Mouse (Mus musculus) cerebellum, adult (tissue): ENCODE measurements around the gene Lsm14b.
A peak's percentile ranks its signal among the peaks of the same experiment; 100 is the strongest.

Source experiments
- ATAC-seq: cut with Nextera tagmentation; 2 replicates; pipeline ENCODE4 v1.9.2; 2017; ENCODE audit warnings: mild to moderate bottlenecking, moderate library complexity, mixed read lengths; ENCODE audit not compliant: insufficient number of reproducible peaks, low FRiP score, low TSS enrichment

Lsm14b gene

GRCm38 (mm10) chr2:180024401-180025098, at the start of gene Lsm14b:
Lsm14b (plus strand) TSS chr2:180024987.
- ATAC-seq, result peak; percentile 80

GRCm38 (mm10) chr2:179975851-179976250, 48.9 kb upstream of the Lsm14b start:
- no peak for ATAC-seq

DNA sequence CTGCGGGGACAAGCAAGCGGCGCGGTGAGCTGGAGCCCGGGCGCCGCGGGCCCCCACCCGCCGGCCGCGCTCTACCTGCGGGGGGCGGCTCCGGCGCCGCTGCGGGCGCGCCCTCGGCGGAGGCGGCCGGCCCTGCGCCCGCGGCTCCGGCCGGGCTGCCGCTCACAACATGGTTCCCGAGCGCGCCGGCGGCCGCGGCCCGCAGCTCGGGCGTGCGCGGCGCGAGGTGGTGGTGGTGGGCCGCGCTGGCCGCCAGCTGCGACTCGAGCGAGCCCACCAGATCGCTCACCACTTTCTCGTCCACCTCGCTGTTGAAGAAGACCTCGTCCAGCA, 48.5 kb upstream of the Lsm14b start:
- 0 out of 2 replicates have a peak, but pooled peaks have one; percentile 20 for ATAC-seq

DNA sequence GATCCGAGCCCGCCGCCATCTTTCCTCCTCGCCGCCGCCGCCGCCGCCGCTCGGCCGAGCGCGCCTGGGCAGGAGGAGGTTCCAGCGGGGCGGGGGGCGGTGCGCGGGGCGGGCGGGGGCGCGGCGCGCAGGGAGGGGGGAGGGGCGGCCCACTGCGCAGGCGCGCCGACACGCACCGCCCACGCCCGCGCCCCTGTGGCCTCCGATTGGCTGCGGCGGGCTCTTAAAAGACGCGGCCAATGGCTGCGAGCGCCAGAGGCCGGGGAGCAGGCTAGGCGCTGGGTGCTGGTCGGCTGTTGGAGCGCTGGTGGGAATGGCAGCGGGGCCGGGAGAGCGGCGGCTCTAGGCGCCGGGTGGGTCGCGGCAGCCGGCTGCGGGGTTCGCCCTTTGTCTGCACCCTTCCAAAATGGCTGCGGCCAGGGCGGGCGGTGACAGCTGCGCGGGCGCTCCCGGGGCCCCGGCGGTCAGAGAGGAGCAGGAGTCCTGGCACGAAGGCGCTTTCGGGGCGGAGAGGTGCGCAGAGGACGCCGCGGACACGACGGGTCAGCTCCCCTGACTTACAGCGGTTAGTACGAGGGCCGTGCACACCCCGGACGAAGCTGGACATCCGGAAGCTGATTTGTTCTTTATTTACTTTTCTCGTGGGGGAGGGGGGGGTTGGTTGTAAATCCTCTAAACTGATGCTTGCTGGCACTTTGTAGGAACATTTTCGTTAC, 48.0 kb upstream of the Lsm14b start, which contains the start of gene Taf4:
Gene Taf4, minus strand, starts transcription at position 19 of the 716 bp plus-strand sequence.
- ATAC-seq, result peak; percentile 60

DNA sequence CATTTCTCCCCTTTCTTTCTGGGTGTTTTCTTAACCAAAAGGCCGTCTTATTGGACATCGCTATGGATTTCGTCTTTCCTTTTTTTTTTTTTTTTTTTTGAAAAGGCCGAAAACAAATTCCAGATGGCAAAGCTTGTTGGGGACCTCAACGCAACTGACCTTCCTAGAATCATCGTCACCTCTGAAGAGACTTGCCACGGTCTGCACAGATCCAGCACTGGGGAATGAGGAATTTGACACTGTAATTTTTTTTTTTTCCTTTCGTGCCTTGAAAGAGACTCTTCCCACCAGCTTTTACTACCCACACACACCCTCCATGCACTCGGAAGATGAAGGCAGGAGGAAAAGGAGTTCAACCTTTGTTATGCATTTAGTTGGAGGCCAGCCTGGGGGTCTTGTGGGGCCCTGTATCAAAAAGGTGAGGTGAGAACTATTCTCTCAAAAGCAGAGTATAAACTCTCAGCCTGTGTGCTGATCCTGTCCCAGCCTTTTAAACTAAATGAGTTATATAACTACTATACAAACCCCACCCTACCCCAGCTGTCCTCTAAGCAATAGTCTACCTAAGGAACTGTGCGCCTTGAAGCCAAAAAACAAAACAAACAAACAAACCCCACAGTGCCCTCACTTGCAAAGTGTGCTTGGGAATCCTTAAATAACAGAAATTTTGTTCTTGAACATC, 47.3 kb upstream of the Lsm14b start:
- ATAC-seq, result no peak

DNA sequence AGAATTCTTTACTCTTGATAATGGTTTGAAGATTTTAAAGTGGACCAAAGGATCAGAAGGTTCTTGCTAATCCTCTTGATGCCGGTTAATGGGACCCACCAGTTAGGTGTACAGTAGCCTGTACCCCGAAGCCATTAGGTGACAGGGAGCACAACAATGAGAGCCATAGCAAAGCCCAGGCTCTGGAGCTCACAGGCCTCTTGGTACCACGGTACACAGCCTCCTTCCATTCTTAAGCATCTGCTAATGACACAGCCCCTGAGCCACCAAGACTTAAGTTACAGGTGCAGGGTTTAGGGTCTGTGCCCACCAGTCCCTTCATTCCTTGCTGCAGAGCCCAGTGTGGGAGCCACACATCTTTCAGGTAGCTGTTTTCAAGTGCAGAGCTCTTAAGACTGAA, 46.5 kb upstream of the Lsm14b start:
- no peak for ATAC-seq

DNA sequence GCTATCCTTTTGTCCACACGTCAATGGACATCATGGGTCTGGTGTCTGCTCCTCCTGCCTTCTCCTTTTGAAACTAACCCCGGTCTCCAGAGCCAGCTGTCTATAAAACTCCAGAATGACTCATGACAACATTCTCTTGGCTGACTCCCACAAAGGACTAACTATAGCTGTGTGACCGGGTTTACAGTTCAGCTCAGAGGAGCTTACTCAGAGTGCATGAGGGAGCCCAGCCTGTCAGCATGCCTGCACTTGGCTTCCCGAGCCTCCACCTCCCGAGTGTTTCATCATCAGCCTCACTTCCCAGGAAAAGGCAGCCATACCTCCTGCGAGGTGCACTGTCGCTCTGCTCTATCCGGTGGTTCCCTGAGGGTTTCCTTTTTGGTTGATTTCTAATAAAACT, 45.0 kb upstream of the Lsm14b start:
- ATAC-seq, result no peak

DNA sequence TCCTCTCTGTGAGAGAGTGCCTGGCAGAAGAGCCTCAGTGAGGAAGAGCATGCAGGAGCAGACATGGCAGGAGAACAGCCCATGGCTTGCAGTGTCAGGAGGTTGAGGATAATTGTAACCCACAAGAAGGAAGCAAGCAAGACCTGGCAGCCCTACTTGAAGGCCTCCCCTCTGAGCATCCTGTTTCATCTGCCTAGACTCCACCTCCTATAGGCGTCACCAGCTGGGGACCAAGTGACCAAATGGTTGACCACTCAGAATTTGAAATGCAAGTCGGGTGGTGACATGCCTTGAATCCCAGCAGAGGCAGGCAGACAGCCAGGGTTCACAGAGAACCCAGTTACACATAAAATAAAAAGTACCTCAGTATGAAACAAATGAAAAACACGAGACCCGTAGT, 44.2 kb upstream of the Lsm14b start:
- ATAC-seq, result no peak

GRCm38 (mm10) chr2:179982715-179983114, 42.1 kb upstream of the Lsm14b start:
- no peak for ATAC-seq

DNA sequence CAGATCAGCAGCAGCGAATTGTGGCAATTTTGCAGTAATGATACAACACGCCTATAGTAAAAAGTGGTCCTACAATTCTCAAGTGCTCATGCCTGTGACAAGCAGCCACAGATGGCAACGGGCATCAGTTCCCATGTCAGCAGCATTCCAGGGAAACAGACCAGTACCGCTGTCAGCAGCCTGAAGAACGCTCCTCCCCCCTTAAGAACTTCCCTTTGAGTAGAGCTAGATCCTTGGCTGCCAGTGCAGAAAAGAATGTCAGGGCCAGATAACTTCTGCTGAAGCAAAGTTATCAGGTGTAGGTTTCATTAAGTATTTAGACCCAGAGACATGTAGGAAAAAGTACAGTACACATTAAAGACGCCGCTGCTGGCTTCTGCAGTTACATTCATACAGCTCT, 40.0 kb upstream of the Lsm14b start:
- no peak for ATAC-seq

- ATAC-seq, result no peak
Measured at GRCm38 (mm10) chr2:179985695-179986094, 39.1 kb upstream of the Lsm14b start.

GRCm38 (mm10) chr2:179986437-179987022, 38.3 kb upstream of the Lsm14b start:
- ATAC-seq, result no peak

DNA sequence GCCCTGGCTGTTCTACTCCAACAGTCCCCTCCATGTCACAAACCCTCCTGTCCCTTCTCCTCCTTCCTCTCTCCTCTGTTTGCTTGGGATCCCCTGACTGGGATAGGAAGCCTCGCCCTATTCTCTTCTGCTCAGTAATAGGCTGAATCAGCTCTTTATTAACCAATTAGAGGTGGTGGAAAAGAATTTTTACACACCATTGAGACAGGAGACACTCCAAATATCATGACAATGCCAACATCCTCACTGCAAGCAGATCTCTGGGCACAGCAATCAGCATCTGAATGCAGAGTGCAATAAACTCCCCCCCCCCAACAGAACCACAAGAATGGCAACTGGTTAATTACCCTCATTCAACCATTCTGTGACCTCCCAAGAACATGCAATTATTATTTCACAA, 35.7 kb upstream of the Lsm14b start:
- no peak for ATAC-seq

DNA sequence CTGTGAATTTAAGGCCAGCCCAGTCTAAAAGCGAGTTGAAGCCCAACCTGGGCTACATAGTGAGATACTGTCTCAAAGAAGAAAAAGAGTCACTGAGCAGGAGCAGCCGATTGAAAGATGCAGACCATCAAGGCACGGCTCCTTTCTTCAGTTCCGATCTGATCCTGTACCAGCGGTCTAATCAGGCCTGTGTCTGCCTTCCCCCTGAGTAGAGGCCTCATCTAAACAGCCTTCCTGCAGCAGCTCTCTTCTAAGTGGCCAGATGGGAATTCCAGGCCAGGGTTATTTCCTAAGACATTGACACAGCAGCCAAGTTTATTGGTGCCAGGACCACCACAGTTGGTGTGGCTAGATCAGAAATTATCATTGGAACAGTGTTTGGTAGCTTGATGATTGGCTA, 31.7 kb upstream of the Lsm14b start:
- ATAC-seq, result no peak

- no peak for ATAC-seq
Measured at GRCm38 (mm10) chr2:179998431-179998830, 26.4 kb upstream of the Lsm14b start.

DNA sequence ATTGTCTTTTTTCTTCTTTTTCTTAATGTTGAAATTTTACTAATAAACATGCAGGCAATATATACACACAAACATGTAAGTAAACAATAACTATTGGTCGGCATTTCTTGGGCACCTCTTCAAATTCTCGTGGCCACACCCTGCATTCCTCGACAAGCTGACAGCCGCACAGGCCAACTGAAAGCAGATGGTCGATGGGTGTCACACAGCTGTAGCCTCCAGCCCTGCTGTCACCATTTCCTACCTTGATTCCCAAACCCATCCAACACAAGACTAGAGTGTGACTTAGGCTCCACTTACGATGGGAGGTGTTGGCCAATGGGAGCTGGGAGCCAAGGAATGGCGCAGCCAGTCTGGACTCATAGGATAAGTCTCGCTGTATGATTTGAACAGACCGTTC, 23.2 kb upstream of the Lsm14b start:
- ATAC-seq, result no peak

DNA sequence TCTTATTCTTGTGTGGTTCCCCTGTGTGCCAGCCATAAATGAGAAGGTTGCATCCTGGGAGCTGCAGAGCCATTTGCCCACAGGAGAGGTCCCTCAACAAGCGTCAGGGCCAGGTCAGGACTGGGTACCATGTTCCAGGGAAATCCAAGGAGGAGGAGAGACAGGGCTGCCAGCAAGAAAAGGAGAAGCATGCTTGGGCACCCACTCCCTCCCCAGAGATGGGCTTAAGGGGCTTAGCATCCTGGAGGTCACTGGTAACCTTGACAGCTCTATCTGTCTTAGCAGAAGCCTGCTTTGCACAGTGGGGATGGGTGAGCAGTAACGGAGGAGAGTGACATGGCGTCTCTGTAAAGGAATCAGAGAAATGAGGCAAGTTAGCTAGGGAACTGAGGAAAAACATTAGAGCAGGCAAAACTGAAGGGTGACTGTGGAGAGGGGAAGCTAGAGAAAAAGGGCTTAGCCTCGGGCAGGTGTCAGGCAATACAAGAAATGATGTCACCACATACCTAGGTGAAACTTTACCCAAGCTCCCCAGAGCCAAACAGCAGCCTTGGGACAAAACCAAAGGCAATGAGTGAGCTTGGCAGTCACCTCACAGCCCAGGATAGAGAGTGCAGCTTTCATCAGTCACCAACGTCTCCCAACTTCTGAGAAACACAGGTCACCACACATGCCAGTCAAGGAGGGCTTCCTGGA, 19.0 kb upstream of the Lsm14b start:
- no peak for ATAC-seq

- no peak for ATAC-seq
Measured at GRCm38 (mm10) chr2:180006352-180007017, 18.3 kb upstream of the Lsm14b start.

- ATAC-seq, result no peak
Measured at GRCm38 (mm10) chr2:180010686-180011085, 14.1 kb upstream of the Lsm14b start.

DNA sequence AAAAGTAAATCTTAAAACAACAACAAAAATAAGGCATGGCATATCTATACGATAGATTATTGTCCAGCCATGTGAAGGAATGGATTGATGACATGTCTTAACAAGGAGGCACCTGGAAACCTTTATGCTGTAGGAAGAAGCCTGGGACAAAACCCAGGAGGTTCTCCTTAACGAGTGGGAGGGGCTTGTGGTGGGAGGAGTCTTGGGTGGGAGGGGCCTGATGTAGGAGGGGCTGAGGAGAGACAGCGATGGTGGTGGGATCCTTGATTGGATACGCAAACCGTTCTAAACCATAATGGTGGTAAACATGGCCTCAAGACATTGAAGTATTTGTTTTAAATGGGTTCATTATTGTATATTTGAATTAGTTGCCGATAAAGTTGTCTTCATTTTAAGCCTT, 13.4 kb upstream of the Lsm14b start:
- no peak for ATAC-seq
